Mouse (Mus musculus) megakaryocyte, embryonic 14.5 days (primary cell): Measurements from ENCODE around the gene Tbr1.

ENCODE experiments used
- FLI1 ChIP-seq: IDR thresholded peaks from 2 replicates; pipeline ENCODE4 v1.6.1; 2012; ENCODE audit warnings: low read length, inconsistent platforms, mixed read lengths
- GATA1 ChIP-seq: IDR thresholded peaks from 3 replicates; pipeline ENCODE4 v1.6.1; 2012; ENCODE audit warnings: mixed read lengths, low read length, inconsistent platforms, borderline replicate concordance

- no peak for TF ChIP-seq GATA1
- no peak for TF ChIP-seq FLI1
Measured at GRCm38 (mm10) chr2:61760044-61760443, 42.7 kb upstream of the Tbr1 start.
